Mouse (Mus musculus): ENCODE results near the gene Camp. TPM values are rescaled to one million over a fixed set of nuclear protein-coding genes. Genes with fewer than 3 reads are reported as not detected.
A peak's percentile ranks its signal among the peaks of the same experiment; 100 is the strongest.

The Camp gene
- polyA plus RNA-seq, 1 experiment from 2014 or later, result 0.74 TPM

- peak overlapping the region; percentile 99 for H3K9ac ChIP-seq
These were observed 27.3 kb upstream of the Camp start for GRCm38 (mm10) chr9:109876756-109877155.

GRCm38 (mm10) chr9:109875695-109876601, 26.5 kb upstream of the Camp start:
- peaks cover 20% of the 10 kb centered on the region for H3K4me1 ChIP-seq
- under 1% methylated on average over 76 of the region's 76 CpGs for WGBS
- peak; percentile 70 for ATAC-seq (ENCODE audit: extremely low read depth, insufficient number of reproducible peaks, low FRiP score, low TSS enrichment)
- peak overlapping the region; percentile 99 for H3K9ac ChIP-seq
- H3K36me3 ChIP-seq, result peaks cover 37% of the 10 kb centered on the region
- H3K4me3 ChIP-seq, result peak overlapping the region; percentile 99
- peak overlapping the region; percentile 94 for H3K27ac ChIP-seq (replicated peaks)
- no peaks in the 10 kb centered on the region for H3K27me3 ChIP-seq (replicated peaks)
- peak overlapping the region; percentile 82 for H3K4me2 ChIP-seq
- H3K9me3 ChIP-seq, result no peaks in the 10 kb centered on the region

More at GRCm38 (mm10) chr9:109876756-109877155, 27.3 kb upstream of the Camp start:
- ATAC-seq (ENCODE audit: extremely low read depth, insufficient number of reproducible peaks, low FRiP score, low TSS enrichment), result no peak
- Histone ChIP-seq H3K27me3 (replicated peaks) (no peaks in the 10 kb centered on the region), H3K9me3 (no peaks in the 10 kb centered on the region), H3K36me3 (peaks cover 45% of the 10 kb centered on the region), H3K27ac (replicated peaks) (peak overlapping the region; percentile 94), H3K4me3 (peak overlapping the region; percentile 99), H3K4me1 (peaks cover 20% of the 10 kb centered on the region), H3K4me2 (peak overlapping the region; percentile 82)
- WGBS, result 3% methylated on average over 3 of the region's 3 CpGs

GRCm38 (mm10) chr9:109874797-109875691, 25.6 kb upstream of the Camp start, which contains the start of gene Cdc25a:
TSS of gene Cdc25a (plus strand) at chr9:109875579.
- Histone ChIP-seq H3K4me1 (peaks cover 20% of the 10 kb centered on the region), H3K4me2 (peak within 1 kb of the TSS; percentile 82), H3K9ac (peak within 1 kb of the TSS; percentile 99), H3K36me3 (peaks cover 28% of the 10 kb centered on the region), H3K4me3 (peak within 1 kb of the TSS; percentile 99), H3K27me3 (replicated peaks) (no peaks in the 10 kb centered on the region), H3K27ac (replicated peaks) (peak within 1 kb of the TSS; percentile 94), H3K9me3 (no peaks in the 10 kb centered on the region)
- WGBS, result 5% methylated on average over 33 of the region's 33 CpGs
- ATAC-seq (ENCODE audit: extremely low read depth, insufficient number of reproducible peaks, low FRiP score, low TSS enrichment), result peak; percentile 88

- Histone ChIP-seq H3K4me2 (no peak overlapping the region), H3K9me3 (no peaks in the 10 kb centered on the region), H3K4me3 (no peak overlapping the region), H3K9ac (no peak overlapping the region), H3K27me3 (replicated peaks) (no peaks in the 10 kb centered on the region), H3K4me1 (peaks cover 3% of the 10 kb centered on the region), H3K36me3 (no peaks in the 10 kb centered on the region), H3K27ac (replicated peaks) (no peak overlapping the region)
- no peak for ATAC-seq (ENCODE audit: extremely low read depth, insufficient number of reproducible peaks, low FRiP score, low TSS enrichment)
- 33% methylated on average over 6 of the region's 6 CpGs for WGBS
These were observed 21.7 kb upstream of the Camp start for GRCm38 (mm10) chr9:109870983-109871572.

- no peak for ATAC-seq (ENCODE audit: extremely low read depth, insufficient number of reproducible peaks, low FRiP score, low TSS enrichment)
- Histone ChIP-seq H3K4me2 (no peak overlapping the region), H3K9ac (no peak overlapping the region), H3K27ac (replicated peaks) (no peak overlapping the region), H3K4me3 (no peak overlapping the region), H3K4me1 (peaks cover 8% of the 10 kb centered on the region), H3K36me3 (no peaks in the 10 kb centered on the region), H3K9me3 (no peaks in the 10 kb centered on the region), H3K27me3 (replicated peaks) (no peaks in the 10 kb centered on the region)
- WGBS, result 39% methylated on average over 2 of the region's 2 CpGs
These were observed 16.8 kb upstream of the Camp start for GRCm38 (mm10) chr9:109866218-109866617.

GRCm38 (mm10) chr9:109863085-109863484, 13.7 kb upstream of the Camp start:
- no peak overlapping the region for H3K9ac ChIP-seq
- H3K9me3 ChIP-seq, result no peaks in the 10 kb centered on the region
- no peaks in the 10 kb centered on the region; the same call in 1 of the 2 replicates for H3K27me3 ChIP-seq (replicated peaks)
- peak overlapping the region; percentile 65 for H3K4me2 ChIP-seq
- WGBS, result 12% methylated on average over 3 of the region's 3 CpGs
- peaks cover 8% of the 10 kb centered on the region for H3K4me1 ChIP-seq
- H3K27ac ChIP-seq (replicated peaks), result no peak overlapping the region
- no peaks in the 10 kb centered on the region for H3K36me3 ChIP-seq
- no peak overlapping the region for H3K4me3 ChIP-seq
- no peak for ATAC-seq (ENCODE audit: extremely low read depth, insufficient number of reproducible peaks, low FRiP score, low TSS enrichment)

- no peaks in the 10 kb centered on the region; the same call in 1 of the 2 replicates for H3K27me3 ChIP-seq (replicated peaks)
- peak overlapping the region; percentile 65 for H3K4me2 ChIP-seq
- H3K9me3 ChIP-seq, result no peaks in the 10 kb centered on the region
- no peak overlapping the region for H3K27ac ChIP-seq (replicated peaks)
- H3K36me3 ChIP-seq, result no peaks in the 10 kb centered on the region
- H3K4me1 ChIP-seq, result peaks cover 8% of the 10 kb centered on the region
- peak overlapping the region; percentile 44 for H3K9ac ChIP-seq
- H3K4me3 ChIP-seq, result peak overlapping the region; percentile 36
- 12% methylated on average over 20 of the region's 20 CpGs for WGBS
- no peak for ATAC-seq (ENCODE audit: extremely low read depth, insufficient number of reproducible peaks, low FRiP score, low TSS enrichment)
These were observed 13.1 kb upstream of the Camp start for GRCm38 (mm10) chr9:109862397-109863044.

- Histone ChIP-seq H3K4me3 (no peak overlapping the region), H3K27ac (replicated peaks) (no peak overlapping the region), H3K4me2 (no peak overlapping the region), H3K27me3 (replicated peaks) (no peaks in the 10 kb centered on the region; the same call in 1 of the 2 replicates), H3K9ac (no peak overlapping the region), H3K4me1 (0 out of 2 replicates have a peak, but pooled peaks cover 3% of the 10 kb centered on the region), H3K9me3 (no peaks in the 10 kb centered on the region), H3K36me3 (no peaks in the 10 kb centered on the region)
- 53% methylated on average over 6 of the region's 6 CpGs for WGBS
- ATAC-seq (ENCODE audit: extremely low read depth, insufficient number of reproducible peaks, low FRiP score, low TSS enrichment), result no peak
These were observed 6.5 kb upstream of the Camp start for GRCm38 (mm10) chr9:109855947-109856346.

- no peak overlapping the region for H3K9ac ChIP-seq
- H3K4me2 ChIP-seq, result no peak overlapping the region
- no peaks in the 10 kb centered on the region for H3K9me3 ChIP-seq
- no peak overlapping the region for H3K4me3 ChIP-seq
- H3K27ac ChIP-seq (replicated peaks), result no peak overlapping the region
- H3K4me1 ChIP-seq, result peaks cover 9% of the 10 kb centered on the region; the same call in 1 of the 2 replicates
- H3K27me3 ChIP-seq (replicated peaks), result no peaks in the 10 kb centered on the region
- 92% methylated on average over 2 of the region's 2 CpGs for WGBS
- H3K36me3 ChIP-seq, result no peaks in the 10 kb centered on the region
- no peak for ATAC-seq (ENCODE audit: extremely low read depth, insufficient number of reproducible peaks, low FRiP score, low TSS enrichment)
These were observed 4.9 kb upstream of the Camp start for GRCm38 (mm10) chr9:109854341-109854740.

GRCm38 (mm10) chr9:109850099-109850498, 682 bp upstream of the Camp start:
- no peak overlapping the region for H3K4me2 ChIP-seq

More at GRCm38 (mm10) chr9:109850099-109850498, 682 bp upstream of the Camp start:
- H3K4me3 ChIP-seq, result no peak overlapping the region
- H3K9me3 ChIP-seq, result no peaks in the 10 kb centered on the region
- 80% methylated on average over 5 of the region's 5 CpGs for WGBS
- H3K4me1 ChIP-seq, result peaks cover 8% of the 10 kb centered on the region; the same call in 1 of the 2 replicates
- H3K27me3 ChIP-seq (replicated peaks), result no peaks in the 10 kb centered on the region
- ATAC-seq (ENCODE audit: extremely low read depth, insufficient number of reproducible peaks, low FRiP score, low TSS enrichment), result no peak
- no peak overlapping the region for H3K9ac ChIP-seq
- no peak overlapping the region for H3K27ac ChIP-seq (replicated peaks)
- H3K36me3 ChIP-seq, result peaks cover 6% of the 10 kb centered on the region; the same call in 1 of the 2 replicates

Measured in heart, embryonic 13.5 days (tissue).